Mouse (Mus musculus) stomach, embryonic 16.5 days (tissue): ENCODE measurements at regions not wholly inside any gene's neighbourhood (a gene's known extent, or its start where the extent isn't known, plus 50 kb on each side); places are given as distances from the start of the nearest gene placed in this dataset.
"Not testable (repeated sequence)": the region's sequence is repeated elsewhere in the genome, so short reads cannot be mapped to it uniquely, and the experiment has no call there.

Experiments
- ATAC-seq: fragments of 200-750 bp; cut with Nextera tagmentation; 2 replicates; pipeline ENCODE4 v1.8.0; 2017; ENCODE audit warnings: moderate number of reproducible peaks, moderate TSS enrichment; ENCODE audit not compliant: insufficient read depth, low FRiP score
- H3K27ac ChIP-seq: fragments of 300-500 bp; sonication (generic); 2 replicates; pipeline ENCODE4 v1.5.1; 2014; ENCODE audit warnings: low read length
- H3K27me3 ChIP-seq: fragments of 300-500 bp; sonication (generic); 2 replicates; pipeline ENCODE4 v1.6.1; 2014; ENCODE audit warnings: low read length, control low read depth, mixed read lengths; ENCODE audit not compliant: control insufficient read depth, insufficient read depth
- H3K36me3 ChIP-seq: fragments of 300-500 bp; sonication (generic); 2 replicates; pipeline ENCODE4 v1.6.1; 2014; ENCODE audit warnings: low read length; ENCODE audit not compliant: control insufficient read depth, insufficient read depth
- H3K4me1 ChIP-seq: fragments of 300-500 bp; sonication (generic); 2 replicates; pipeline ENCODE4 v1.6.1; 2014; ENCODE audit warnings: low read length, control low read depth, mixed read lengths; ENCODE audit not compliant: control insufficient read depth, insufficient read depth
- H3K4me2 ChIP-seq: fragments of 300-500 bp; sonication (generic); 2 replicates; pipeline ENCODE4 v1.6.1; 2014; ENCODE audit warnings: low read depth, low read length, mixed read lengths
- H3K4me3 ChIP-seq: fragments of 300-500 bp; sonication (generic); replicated peaks from 2 replicates; pipeline ENCODE4 v1.5.1; 2014; ENCODE audit warnings: mild to moderate bottlenecking, low read length
- H3K9ac ChIP-seq: fragments of 300-500 bp; sonication (generic); 2 replicates; pipeline ENCODE4 v1.6.1; 2014; ENCODE audit warnings: low read length
- H3K9me3 ChIP-seq: fragments of 300-500 bp; sonication (generic); replicated peaks from 2 replicates; pipeline ENCODE4 v1.6.1; 2016; ENCODE audit warnings: low read length, control low read depth; ENCODE audit not compliant: control insufficient read depth
- WGBS: fragments of 180-500 bp; shearing (Covaris S2); extraction: QIAGEN DNeasy Blood & Tissue Kit; methylation state at CpG from one replicate; pipeline ENCODE4 v1.1.7; 2014; 5-methylcytosine and 5-hydroxymethylcytosine counted together

DNA sequence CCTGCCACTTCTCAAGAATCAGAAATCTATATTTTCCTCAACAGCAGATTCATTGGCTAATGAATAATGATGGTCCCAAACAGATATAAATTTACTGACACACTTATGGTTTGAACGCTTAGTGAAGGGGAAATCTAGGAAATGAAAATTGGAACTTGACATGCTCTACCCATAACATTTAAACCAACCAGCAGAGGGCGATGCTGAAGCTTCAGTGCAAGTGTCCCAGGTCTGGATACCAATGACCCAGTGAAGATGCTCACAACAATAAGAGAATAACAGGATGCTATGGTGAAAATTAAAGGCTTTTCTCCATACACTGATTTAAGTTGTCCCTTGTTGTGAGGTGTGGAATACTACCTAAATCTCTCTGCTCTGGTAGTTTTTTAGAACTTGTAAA lies 236.0 kb upstream of the Rorb start:
- Histone ChIP-seq H3K4me2 (no peak overlapping the region), H3K9ac (no peak overlapping the region), H3K4me1 (no peaks in the 10 kb centered on the region), H3K9me3 (no peaks in the 10 kb centered on the region), H3K27me3 (no peaks in the 10 kb centered on the region), H3K4me3 (no peak overlapping the region), H3K36me3 (no peaks in the 10 kb centered on the region), H3K27ac (no peak overlapping the region)
- ATAC-seq = no peak
- WGBS = 47% methylated on average over 2 of the region's 2 CpGs

DNA sequence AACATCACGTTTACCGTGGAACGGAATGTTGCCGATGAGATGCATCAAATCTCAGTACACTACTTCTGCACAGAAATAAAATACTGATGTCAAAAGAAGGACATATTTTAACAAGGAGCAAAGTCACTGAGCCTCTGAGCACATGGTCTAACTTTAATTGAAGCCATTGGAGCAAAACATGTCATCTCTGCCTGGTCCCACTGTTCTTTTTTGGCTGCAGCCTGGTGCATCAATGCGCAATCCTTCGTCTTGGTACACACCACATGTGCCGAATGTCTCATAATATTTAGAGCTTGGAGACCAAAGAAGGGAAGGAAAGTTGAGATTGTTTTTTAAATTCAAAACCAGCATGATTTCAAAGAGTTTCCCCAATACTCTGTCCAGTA lies 233.4 kb upstream of the Rorb start:
- no peak overlapping the region for H3K4me3 ChIP-seq
- H3K9ac ChIP-seq = no peak overlapping the region
- H3K27ac ChIP-seq = no peak overlapping the region
- no peaks in the 10 kb centered on the region for H3K36me3 ChIP-seq
- no peaks in the 10 kb centered on the region for H3K4me1 ChIP-seq
- no peaks in the 10 kb centered on the region for H3K9me3 ChIP-seq
- H3K4me2 ChIP-seq = no peak overlapping the region
- ATAC-seq = no peak
- H3K27me3 ChIP-seq = no peaks in the 10 kb centered on the region
- 63% methylated on average over 7 of the region's 7 CpGs for WGBS

DNA sequence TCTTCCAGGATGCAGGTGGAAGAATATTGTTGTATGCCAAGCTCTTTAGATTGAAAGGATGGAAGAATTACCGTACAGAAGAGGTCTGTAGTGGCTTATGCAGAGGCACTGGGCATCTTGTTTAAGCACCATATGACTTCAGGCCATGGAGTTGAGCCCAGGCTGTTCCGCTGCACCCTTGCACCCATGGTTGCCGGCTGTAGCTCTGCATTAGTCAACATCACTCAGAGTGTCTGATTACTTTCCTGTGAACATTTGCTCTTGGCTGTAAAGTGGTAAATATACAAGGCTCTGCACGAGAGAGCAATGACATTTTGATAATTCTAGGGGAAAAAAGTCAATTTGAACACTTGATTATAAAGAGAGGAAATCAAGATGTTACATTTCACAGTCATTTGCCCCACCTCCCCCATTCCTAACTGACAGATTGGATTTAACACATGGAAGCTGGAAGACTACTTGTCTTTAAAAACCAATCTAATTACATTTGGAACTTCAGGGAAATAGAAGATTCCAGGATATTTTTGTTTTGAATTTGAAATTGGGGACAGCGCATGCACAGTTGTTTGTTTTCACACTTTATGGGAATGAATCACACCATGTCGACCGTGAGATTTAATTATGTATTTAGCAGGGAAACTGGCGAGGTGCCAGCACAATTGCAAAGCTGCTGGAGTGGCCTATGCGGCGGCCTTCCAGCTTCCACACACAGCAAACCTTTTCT lies 232.9 kb upstream of the Rorb start:
- no peaks in the 10 kb centered on the region for H3K36me3 ChIP-seq
- no peaks in the 10 kb centered on the region for H3K9me3 ChIP-seq
- no peak overlapping the region for H3K4me3 ChIP-seq
- no peaks in the 10 kb centered on the region for H3K27me3 ChIP-seq
- no peak overlapping the region for H3K27ac ChIP-seq
- WGBS = 37% methylated on average over 10 of the region's 10 CpGs
- no peak overlapping the region for H3K4me2 ChIP-seq
- ATAC-seq = no peak
- no peaks in the 10 kb centered on the region for H3K4me1 ChIP-seq
- H3K9ac ChIP-seq = no peak overlapping the region

DNA sequence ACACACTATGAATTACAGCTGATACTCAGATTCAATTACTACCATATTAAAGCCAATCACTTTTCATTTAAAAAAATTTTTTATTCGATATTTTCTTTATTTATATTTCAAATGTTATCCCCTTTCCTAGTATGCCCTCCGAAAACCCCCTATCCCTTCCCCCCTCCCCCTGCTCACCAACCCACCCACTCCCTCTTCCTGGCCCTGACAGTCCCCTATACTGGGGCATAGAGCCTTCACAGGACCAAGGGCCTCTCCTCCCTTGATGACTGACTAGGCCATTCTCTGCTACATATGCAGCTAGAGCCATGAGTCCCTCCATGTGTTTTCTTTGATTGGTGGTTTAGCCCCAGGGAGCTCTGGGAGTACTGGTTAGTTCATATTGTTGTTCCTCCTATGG lies 196.1 kb upstream of the Rorb start:
- WGBS = 89% methylated on average over 2 of the region's 2 CpGs
- ATAC-seq, H3K4me2 ChIP-seq, H3K9ac ChIP-seq, H3K27me3 ChIP-seq, H3K36me3 ChIP-seq, H3K27ac ChIP-seq, H3K4me1 ChIP-seq, H3K9me3 ChIP-seq, H3K4me3 ChIP-seq: not testable (repeated sequence)

GRCm38 (mm10) chr19:19306476-19307131 lies 195.6 kb upstream of the Rorb start:
- Histone ChIP-seq H3K27me3 (no peaks in the 10 kb centered on the region), H3K4me2 (no peak overlapping the region), H3K27ac (no peak overlapping the region), H3K9ac (no peak overlapping the region), H3K36me3 (no peaks in the 10 kb centered on the region), H3K4me3 (no peak overlapping the region), H3K9me3 (no peaks in the 10 kb centered on the region), H3K4me1 (no peaks in the 10 kb centered on the region)
- 81% methylated on average over 6 of the region's 6 CpGs for WGBS
- ATAC-seq = no peak

- H3K36me3 ChIP-seq, H3K4me1 ChIP-seq, H3K4me3 ChIP-seq, H3K27ac ChIP-seq, H3K4me2 ChIP-seq, H3K9ac ChIP-seq, H3K27me3 ChIP-seq, ATAC-seq, H3K9me3 ChIP-seq: not testable (repeated sequence)
- 81% methylated on average over 3 of the region's 3 CpGs for WGBS
These were observed 174.9 kb upstream of the Rorb start for GRCm38 (mm10) chr19:19285864-19286263.

DNA sequence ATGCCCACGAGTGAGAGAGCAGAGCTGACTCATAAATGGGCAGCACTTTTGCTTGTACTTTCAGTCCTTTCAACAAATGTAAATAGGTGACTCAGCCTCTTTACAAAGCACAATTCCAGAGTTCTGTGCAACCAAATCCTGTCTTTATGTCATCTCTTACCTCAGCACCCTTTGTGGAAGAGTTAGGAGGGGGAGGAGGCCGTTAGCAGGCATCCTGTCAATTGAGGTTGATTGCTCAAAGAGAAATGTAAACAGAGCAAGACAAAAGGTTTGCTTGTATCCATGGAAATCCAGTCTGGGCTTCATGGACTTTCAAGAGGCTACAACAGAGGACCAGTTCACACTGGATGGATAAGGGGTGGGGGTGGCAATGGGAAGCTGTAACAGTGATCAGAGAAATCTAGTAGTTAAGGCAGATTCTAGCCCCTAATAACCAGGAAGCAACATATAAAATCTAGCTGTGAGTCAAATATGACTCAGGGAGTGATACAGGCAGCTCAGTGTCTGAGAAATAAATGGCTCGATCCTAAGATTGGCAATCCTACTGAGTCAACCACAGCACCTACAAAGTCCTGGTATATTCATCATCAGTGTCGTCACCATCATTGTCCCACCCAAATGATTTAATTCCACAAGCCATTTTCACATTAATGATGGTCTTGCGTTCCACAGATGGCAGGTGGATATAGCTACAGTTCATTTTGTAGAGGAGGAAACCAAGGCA lies 136.0 kb upstream of the Rorb start:
- no peak overlapping the region for H3K4me2 ChIP-seq
- H3K9me3 ChIP-seq = no peaks in the 10 kb centered on the region
- H3K4me1 ChIP-seq = no peaks in the 10 kb centered on the region
- ATAC-seq = peak; percentile 78; the same call in 1 of the 2 replicates
- H3K9ac ChIP-seq = no peak overlapping the region
- no peaks in the 10 kb centered on the region for H3K36me3 ChIP-seq
- H3K27me3 ChIP-seq = no peaks in the 10 kb centered on the region
- WGBS = 54% methylated on average over 5 of the region's 5 CpGs
- no peak overlapping the region for H3K4me3 ChIP-seq
- 0 out of 2 replicates have a peak overlapping the region, but pooled peaks have one; percentile 11 for H3K27ac ChIP-seq

GRCm38 (mm10) chr19:19229305-19229994 lies 118.5 kb upstream of the Rorb start:
- Histone ChIP-seq H3K27ac (no peak overlapping the region), H3K4me2 (no peak overlapping the region), H3K4me3 (no peak overlapping the region), H3K4me1 (no peaks in the 10 kb centered on the region), H3K27me3 (no peaks in the 10 kb centered on the region), H3K36me3 (no peaks in the 10 kb centered on the region), H3K9ac (no peak overlapping the region), H3K9me3 (no peaks in the 10 kb centered on the region)
- ATAC-seq = no peak
- WGBS = 77% methylated on average over 3 of the region's 3 CpGs

DNA sequence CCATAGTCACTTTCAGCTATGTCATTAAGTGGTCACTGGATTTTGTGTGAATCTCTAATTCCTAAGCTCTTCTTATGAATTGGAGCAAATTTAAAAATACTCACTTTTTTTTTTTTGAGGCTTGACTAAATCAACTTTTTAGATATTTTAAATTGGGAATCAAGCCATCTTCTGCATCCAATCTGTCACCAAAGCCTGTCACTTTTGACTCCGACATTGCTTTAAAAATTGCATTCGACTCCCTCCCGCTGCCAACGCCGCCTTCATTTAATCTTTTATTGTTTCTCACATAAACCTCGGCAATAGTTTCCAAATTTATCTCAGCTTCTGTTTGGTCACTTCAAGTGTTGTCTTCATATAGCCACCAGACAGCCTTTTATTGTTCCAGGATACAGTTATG lies 109.8 kb upstream of the Rorb start:
- Histone ChIP-seq H3K36me3 (no peaks in the 10 kb centered on the region), H3K4me3 (no peak overlapping the region), H3K4me2 (no peak overlapping the region), H3K9me3 (no peaks in the 10 kb centered on the region), H3K4me1 (no peaks in the 10 kb centered on the region), H3K27me3 (no peaks in the 10 kb centered on the region), H3K27ac (no peak overlapping the region), H3K9ac (no peak overlapping the region)
- WGBS = 93% methylated on average over 6 of the region's 6 CpGs
- no peak for ATAC-seq
